Mouse (Mus musculus): ENCODE results near the gene She. TPM values are rescaled to one million over a fixed set of nuclear protein-coding genes. Genes with fewer than 3 reads are reported as not detected.
"Not testable (repeated sequence)": the region's sequence is repeated elsewhere in the genome, so short reads cannot be mapped to it uniquely, and the experiment has no call there.

She gene
- total RNA-seq, 2 experiments from 2014 or later: 3.4 to 3.5 TPM

- no peak for DNase-seq (ENCODE audit: low spot score in 2 of 2)
These were observed 31.1 kb downstream of the She start for GRCm38 (mm10) chr3:89862182-89862761.

DNA sequence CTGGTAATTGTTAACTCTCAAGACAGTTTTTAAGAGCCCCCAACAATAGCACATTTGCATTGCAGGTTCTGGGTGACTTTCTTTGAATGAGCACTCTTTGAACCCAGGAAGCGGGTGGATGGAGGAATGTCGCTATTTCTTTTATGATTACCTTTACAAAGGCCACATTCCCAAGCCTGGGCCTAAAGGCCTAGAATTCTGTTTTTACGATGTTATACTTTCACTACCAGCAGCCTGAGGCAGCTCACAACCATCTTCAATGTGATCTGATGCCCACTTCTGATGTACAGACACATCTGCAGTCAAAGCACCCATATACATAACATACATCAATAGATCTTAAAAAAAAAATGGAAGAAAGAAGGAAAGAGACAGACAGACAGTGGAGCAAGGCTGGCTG is 32.1 kb downstream of the She start:
- not testable (repeated sequence) for DNase-seq (ENCODE audit: low spot score in 2 of 2)

GRCm38 (mm10) chr3:89863716-89864509 is 32.7 kb downstream of the She start:
- DNase-seq (ENCODE audit: low spot score in 2 of 2): no peak

DNA sequence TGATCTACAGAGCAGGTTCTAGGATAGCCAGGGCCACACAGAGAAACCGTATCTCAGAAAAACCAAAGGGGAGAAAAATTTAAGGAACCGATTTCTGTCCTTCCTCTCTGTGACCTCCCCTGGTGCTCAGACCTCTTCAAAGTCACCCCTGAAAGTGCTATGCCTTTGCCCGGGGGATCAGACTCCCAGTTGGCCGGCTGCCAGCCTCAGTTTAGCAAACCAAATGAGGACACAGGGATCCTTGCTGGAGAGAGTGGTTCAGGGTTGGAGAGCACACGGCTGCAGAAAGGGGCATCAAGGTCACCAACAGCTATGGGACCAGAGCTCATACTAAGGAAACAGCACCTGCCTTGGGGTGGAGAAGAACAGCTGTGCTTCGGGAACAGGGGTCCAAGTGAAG is 33.9 kb downstream of the She start:
- no peak for DNase-seq (ENCODE audit: low spot score in 2 of 2)

DNA sequence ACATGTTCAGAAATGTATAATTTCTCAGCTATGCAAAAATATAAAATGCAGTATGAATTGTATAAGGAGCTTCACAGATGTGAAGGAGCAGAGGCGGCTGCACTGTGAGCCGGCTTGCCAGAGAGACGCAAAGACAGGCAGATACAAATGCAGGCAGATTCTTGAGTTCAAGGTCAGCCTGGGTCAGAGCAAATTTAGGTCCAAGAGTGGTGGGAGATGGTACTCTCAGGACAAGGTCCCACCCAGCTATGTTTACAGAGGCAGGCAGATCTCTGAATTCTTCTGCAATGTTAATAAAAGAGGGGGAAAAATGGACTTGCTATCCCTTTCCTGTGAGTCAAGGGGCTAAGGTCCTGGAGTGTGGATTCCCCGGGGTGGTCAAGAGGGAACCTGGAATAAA is 34.6 kb downstream of the She start:
- no peak for DNase-seq (ENCODE audit: low spot score in 2 of 2)

DNA sequence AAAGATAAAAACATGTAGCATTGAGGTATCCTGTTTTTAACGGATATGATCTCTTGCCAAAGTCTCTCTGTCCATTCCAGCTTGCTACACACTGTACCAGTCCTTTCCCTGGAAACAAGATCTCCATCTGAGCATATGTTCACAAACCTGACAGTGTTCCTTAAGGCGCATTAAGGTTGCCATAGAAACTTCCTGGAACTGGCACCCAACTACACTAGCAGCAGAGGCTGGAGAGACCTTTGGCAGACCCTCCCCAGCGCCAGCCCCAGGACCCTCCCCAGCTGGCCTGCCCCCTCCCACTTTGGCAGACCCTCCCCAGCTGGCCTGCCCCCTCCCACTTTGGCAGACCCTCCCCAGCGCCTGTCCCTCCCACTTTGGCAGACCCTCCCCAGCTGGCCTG is 36.5 kb downstream of the She start:
- peak in 1 of 2 experiments; percentile 46 for DNase-seq (ENCODE audit: low spot score in 2 of 2)

GRCm38 (mm10) chr3:89868357-89868756 is 37.2 kb downstream of the She start:
- DNase-seq (ENCODE audit: low spot score in 2 of 2): no peak

- DNase-seq (ENCODE audit: low spot score in 2 of 2): no peak
These were observed 37.8 kb downstream of the She start for GRCm38 (mm10) chr3:89868956-89869355.

- no peak for DNase-seq (ENCODE audit: low spot score in 2 of 2)
These were observed 38.4 kb downstream of the She start for GRCm38 (mm10) chr3:89869556-89869955.

- DNase-seq (ENCODE audit: low spot score in 2 of 2): no peak
These were observed 39.5 kb downstream of the She start for GRCm38 (mm10) chr3:89870472-89871271.

GRCm38 (mm10) chr3:89871339-89871914 is 40.3 kb downstream of the She start:
- DNase-seq (ENCODE audit: low spot score in 2 of 2): no peak

GRCm38 (mm10) chr3:89872209-89872608 is 41.0 kb downstream of the She start:
- DNase-seq (ENCODE audit: low spot score in 2 of 2): no peak

DNA sequence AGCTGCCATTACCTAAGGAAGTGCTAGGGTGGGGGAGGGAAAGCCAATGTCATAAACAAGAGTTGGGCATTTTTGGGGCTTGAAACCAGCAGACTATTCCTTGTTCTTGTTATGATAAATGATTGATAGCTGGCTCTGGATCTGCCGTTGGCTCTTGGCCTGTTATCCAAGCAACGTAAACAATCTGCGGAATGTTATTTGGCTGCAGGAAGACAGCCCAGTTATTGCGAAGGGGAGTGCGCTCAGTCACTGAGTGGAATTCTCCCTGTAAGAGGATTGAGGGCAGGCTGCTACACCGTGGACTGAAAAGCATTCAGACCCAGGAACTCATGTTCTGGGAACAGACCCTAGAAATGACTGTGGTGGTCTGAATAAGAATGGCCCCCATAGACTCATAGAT is 41.5 kb downstream of the She start:
- no peak for DNase-seq (ENCODE audit: low spot score in 2 of 2)

GRCm38 (mm10) chr3:89874076-89874475 is 42.9 kb downstream of the She start:
- DNase-seq (ENCODE audit: low spot score in 2 of 2): no peak

- DNase-seq (ENCODE audit: low spot score in 2 of 2): no peak
These were observed 43.9 kb downstream of the She start for GRCm38 (mm10) chr3:89875021-89875420.

GRCm38 (mm10) chr3:89875781-89876180 is 44.6 kb downstream of the She start:
- DNase-seq (ENCODE audit: low spot score in 2 of 2): no peak

- no peak for DNase-seq (ENCODE audit: low spot score in 2 of 2)
These were observed 45.3 kb downstream of the She start for GRCm38 (mm10) chr3:89876469-89876868.

DNA sequence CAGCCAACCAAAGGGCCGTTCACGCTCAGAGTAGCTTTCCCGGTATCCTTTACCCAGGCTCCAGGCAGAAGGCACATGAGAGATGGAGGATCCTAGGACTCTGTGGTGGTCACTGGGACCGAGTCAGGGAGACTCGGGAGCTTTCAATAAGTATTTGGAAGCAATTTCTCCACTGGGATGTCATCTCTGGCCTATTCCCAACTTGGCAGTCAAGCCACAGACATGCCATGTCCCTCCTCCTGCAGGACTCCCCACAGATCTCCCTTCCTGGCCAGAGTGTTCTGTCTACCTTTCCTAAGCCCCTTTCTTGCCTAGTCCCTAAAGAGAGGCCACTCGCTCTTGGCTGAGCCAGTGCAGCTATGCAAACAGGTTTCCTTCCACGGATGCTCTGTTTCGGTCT is 46.0 kb downstream of the She start:
- DNase-seq (ENCODE audit: low spot score in 2 of 2): no peak

- no peak for DNase-seq (ENCODE audit: low spot score in 2 of 2)
These were observed 47.3 kb downstream of the She start for GRCm38 (mm10) chr3:89878456-89878855.

GRCm38 (mm10) chr3:89879326-89879725 is 48.2 kb downstream of the She start:
- DNase-seq (ENCODE audit: low spot score in 2 of 2): no peak

- DNase-seq (ENCODE audit: low spot score in 2 of 2): no peak
These were observed 49.1 kb downstream of the She start for GRCm38 (mm10) chr3:89880036-89880851.
